Mouse (Mus musculus): Measurements from ENCODE around the gene Vmn1r56. TPM values are rescaled to one million over a fixed set of nuclear protein-coding genes. Genes with fewer than 3 reads are reported as not detected.

Gene Vmn1r56
- not detected in 2 replicates for polyA plus RNA-seq (2012; rRNA removed)

DNA sequence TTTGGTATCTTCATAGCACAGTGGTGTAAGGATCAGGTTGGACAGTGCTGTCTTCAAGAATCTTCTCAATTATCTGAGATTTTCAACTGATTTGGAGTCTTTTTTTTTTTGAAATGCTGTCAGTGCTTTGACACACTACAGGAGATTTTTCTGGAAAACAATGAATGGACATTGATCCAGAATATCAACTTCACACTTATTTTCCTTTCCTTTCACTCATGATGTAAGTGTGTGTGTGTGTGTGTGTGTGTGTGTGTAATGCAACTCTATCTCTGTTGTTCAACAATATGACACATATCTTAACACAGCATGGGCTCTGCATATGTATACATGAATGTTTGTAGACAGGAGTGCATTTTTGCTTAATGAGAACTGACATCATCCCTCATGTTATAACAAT is at the start of gene Vmn1r56:
Gene Vmn1r56, minus strand, starts transcription at position 101 of the 400 bp plus-strand sequence.

DNA sequence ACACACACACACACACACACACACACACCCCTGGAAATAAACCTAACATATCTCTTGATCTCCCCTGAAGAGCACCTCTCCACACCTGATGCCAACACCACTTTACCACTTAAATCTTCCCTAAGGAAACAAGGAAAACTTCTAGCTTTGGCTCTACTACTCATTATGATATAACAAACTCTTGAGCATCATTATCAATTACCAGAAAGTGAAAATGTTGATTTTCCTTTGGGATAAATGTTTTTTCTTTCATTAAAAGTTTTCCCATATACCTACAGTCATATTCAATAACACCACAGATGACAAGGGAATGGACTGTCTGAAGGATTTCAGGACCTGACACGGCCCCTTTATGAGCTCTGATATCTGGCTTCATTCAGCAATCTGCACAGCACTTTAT is 21.6 kb upstream of the Vmn1r56 start, which contains the start of gene Vmn1r57:
Gene Vmn1r57, plus strand, starts transcription at position 301 of the 400 bp plus-strand sequence.

DNA sequence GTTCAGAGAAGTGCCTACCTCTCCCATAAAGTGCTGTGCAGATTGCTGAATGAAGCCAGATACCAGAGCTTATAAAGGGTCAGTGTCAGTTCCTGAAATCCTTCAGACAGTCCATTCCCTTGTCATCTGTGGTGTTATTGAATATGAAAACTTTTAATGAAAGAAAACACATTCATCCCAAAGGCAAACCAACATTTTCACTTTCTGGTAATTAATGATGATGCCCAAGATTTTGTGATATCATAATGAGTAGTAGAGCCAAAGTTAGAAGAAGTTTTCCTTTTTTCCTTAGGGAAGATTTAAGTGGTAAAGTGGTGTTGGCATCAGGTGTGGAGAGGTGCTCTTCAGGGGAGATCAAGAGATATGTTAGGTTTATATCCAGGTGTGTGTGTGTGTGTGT is 47.0 kb downstream of the Vmn1r56 start, which contains the start of gene Vmn1r55:
Gene Vmn1r55, minus strand, starts transcription at position 101 of the 400 bp plus-strand sequence.

Other genes starting within 250 kb of the Vmn1r56 start
- 4.1 and 12.6 TPM in 2 replicates for gene Sbk2, start 232.3 kb downstream of the Vmn1r56 start, polyA plus RNA-seq (2012; rRNA removed)
- 0.12 and 0.40 TPM in 2 replicates for gene Sbk3, start 225.6 kb downstream of the Vmn1r56 start, polyA plus RNA-seq (2012; rRNA removed)
- gene Zfp579, start 200.6 kb downstream of the Vmn1r56 start, polyA plus RNA-seq (2012; rRNA removed), result 58.0 and 73.6 TPM in 2 replicates
- gene Zfp524, start 182.3 kb downstream of the Vmn1r56 start, polyA plus RNA-seq (2012; rRNA removed), result 21.3 and 34.0 TPM in 2 replicates
- 13.2 and 13.7 TPM in 2 replicates for gene Fiz1, start 182.1 kb downstream of the Vmn1r56 start, polyA plus RNA-seq (2012; rRNA removed)
- gene Gm44973, start 181.3 kb downstream of the Vmn1r56 start, polyA plus RNA-seq (2012; rRNA removed), result 0.17 TPM in 1 of 2 replicates, not detected in the other
- 16.3 and 18.3 TPM in 2 replicates for gene Zfp865, start 176.4 kb downstream of the Vmn1r56 start, polyA plus RNA-seq (2012; rRNA removed)
- 2.9 and 4.2 TPM in 2 replicates for gene Ccdc106, start 176.2 kb downstream of the Vmn1r56 start, polyA plus RNA-seq (2012; rRNA removed)
- not detected in 2 replicates for gene 4632433K11Rik, start 162.6 kb downstream of the Vmn1r56 start, polyA plus RNA-seq (2012; rRNA removed)
- gene Zfp784, start 158.3 kb downstream of the Vmn1r56 start, polyA plus RNA-seq (2012; rRNA removed), result 2.6 and 2.8 TPM in 2 replicates
- 13.4 and 37.9 TPM in 2 replicates for gene Zfp580, start 145.2 kb downstream of the Vmn1r56 start, polyA plus RNA-seq (2012; rRNA removed)
- gene U2af2, start 134.6 kb downstream of the Vmn1r56 start, polyA plus RNA-seq (2012; rRNA removed), result 49.3 and 66.5 TPM in 2 replicates
- gene Epn1, start 116.5 kb downstream of the Vmn1r56 start, polyA plus RNA-seq (2012; rRNA removed), result 186 and 241 TPM in 2 replicates
- gene Rfpl4, start 79.8 kb downstream of the Vmn1r56 start, polyA plus RNA-seq (2012; rRNA removed), result not detected in 2 replicates
- gene Rasl2-9, start 70.8 kb downstream of the Vmn1r56 start, polyA plus RNA-seq (2012; rRNA removed), result not detected in 2 replicates
- gene Vmn1r55, start 47.1 kb downstream of the Vmn1r56 start, polyA plus RNA-seq (2012; rRNA removed), result not detected in 2 replicates
- gene Vmn1r57, start 21.7 kb upstream of the Vmn1r56 start, polyA plus RNA-seq (2012; rRNA removed), result not detected in 2 replicates
- not detected in 2 replicates for gene Gm5065, start 153.8 kb upstream of the Vmn1r56 start, polyA plus RNA-seq (2012; rRNA removed)
- not detected in 2 replicates for gene Nlrp2, start 154.3 kb upstream of the Vmn1r56 start, polyA plus RNA-seq (2012; rRNA removed)
- gene Vmn1r58, start 216.6 kb upstream of the Vmn1r56 start, polyA plus RNA-seq (2012; rRNA removed), result not detected in 2 replicates

Data from stomach, adult 2 months (tissue).